Mouse (Mus musculus) liver, embryonic 14.5 days (tissue): ENCODE measurements around the gene Gli1. TPM values are rescaled to one million over a fixed set of nuclear protein-coding genes. Genes with fewer than 3 reads are reported as not detected.

Experiments
- ATAC-seq: fragments of 200-750 bp; cut with Nextera tagmentation; 2 replicates; pipeline ENCODE4 v1.8.0; 2017; ENCODE audit warnings: moderate number of reproducible peaks, mild to moderate bottlenecking, moderate library complexity; ENCODE audit not compliant: insufficient read depth
- DNase-seq, 3 experiments: peaks; one replicate each; pipeline ENCODE4 v3.0.0-alpha.2; 2012 to 2013; ENCODE audit warnings: low read depth in 3 of 3, low spot score in 3 of 3
- H3K27ac ChIP-seq: fragments of 300-500 bp; sonication (generic); 2 replicates; pipeline ENCODE4 v1.5.1; 2014; ENCODE audit warnings: moderate library complexity, mild to moderate bottlenecking, control low read depth, inconsistent platforms
- H3K27me3 ChIP-seq: fragments of 300-500 bp; sonication (generic); 2 replicates; pipeline ENCODE4 v1.6.1; 2014; ENCODE audit warnings: mild to moderate bottlenecking, low read length, moderate library complexity; ENCODE audit not compliant: control insufficient read depth, insufficient read depth
- H3K36me3 ChIP-seq: fragments of 300-500 bp; sonication (generic); replicated peaks from 2 replicates; pipeline ENCODE4 v1.6.1; 2014; ENCODE audit warnings: low read depth; ENCODE audit not compliant: control insufficient read depth, insufficient read depth
- H3K4me1 ChIP-seq, 2 experiments: fragments of 200-500 bp in 1 of 2; fragments of 300-500 bp in 1 of 2; sonication (generic) in 1 of 2; replicated peaks; 2 replicates each; pipeline ENCODE4 v1.6.1; 2012 to 2014; ENCODE audit warnings: antibody characterized with exemption in 1 of 2, inconsistent platforms in 1 of 2, low read length in 1 of 2; ENCODE audit not compliant: control insufficient read depth in 2 of 2, insufficient read depth in 2 of 2
- H3K4me2 ChIP-seq: fragments of 300-500 bp; sonication (generic); 2 replicates; pipeline ENCODE4 v1.6.1; 2014; ENCODE audit warnings: low read depth, mild to moderate bottlenecking, control low read depth, moderate library complexity
- H3K4me3 ChIP-seq, 2 experiments: fragments of 200-500 bp in 1 of 2; fragments of 300-500 bp in 1 of 2; sonication (generic) in 1 of 2; 2 replicates each; pipeline ENCODE4 v1.5.1; 2012 to 2014; ENCODE audit warnings: low read depth in 2 of 2, low read length in 2 of 2, mild to moderate bottlenecking in 2 of 2, control low read depth in 1 of 2, inconsistent platforms in 1 of 2, moderate library complexity in 1 of 2; ENCODE audit not compliant: insufficient read depth in 1 of 2
- H3K9ac ChIP-seq: fragments of 300-500 bp; sonication (generic); replicated peaks from 2 replicates; pipeline ENCODE4 v1.6.1; 2014; ENCODE audit warnings: mild to moderate bottlenecking, control low read depth, moderate library complexity
- H3K9me3 ChIP-seq: fragments of 300-500 bp; sonication (generic); 2 replicates; pipeline ENCODE4 v1.6.1; 2016; ENCODE audit warnings: low read length, mixed read lengths; ENCODE audit not compliant: control insufficient read depth
- CTCF ChIP-seq: IDR thresholded peaks from 2 replicates; pipeline ENCODE4 v1.5.1; 2016; ENCODE audit warnings: antibody characterized with exemption, low read depth, control low read depth
- EP300 ChIP-seq: IDR thresholded peaks from 2 replicates; pipeline ENCODE4 v1.6.1; 2016; ENCODE audit warnings: antibody characterized with exemption, low read depth
- WGBS: fragments of 180-500 bp; shearing (Covaris S2); extraction: QIAGEN DNeasy Blood & Tissue Kit; methylation state at CpG from one replicate; pipeline ENCODE4 v1.1.7; 2014; ENCODE audit not compliant: insufficient replicate concordance; 5-methylcytosine and 5-hydroxymethylcytosine counted together
- polyA plus RNA-seq, 2 experiments: library from polyadenylated mRNA; depleted of rRNA in 1 of 2; stranded (reverse) in 1 of 2; unstranded in 1 of 2; fragments of >200 nt; fragmentation: Nextera tagmentation in 1 of 2; extraction: Ambion mirVana in 1 of 2; gene quantifications; 2 replicates each; pipeline versions ENCODE4 v1.2.1 to v1.2.3; 2012 to 2014

Gli1 gene
- polyA plus RNA-seq, 2 experiments = 0.15 to 1.1 TPM

DNA sequence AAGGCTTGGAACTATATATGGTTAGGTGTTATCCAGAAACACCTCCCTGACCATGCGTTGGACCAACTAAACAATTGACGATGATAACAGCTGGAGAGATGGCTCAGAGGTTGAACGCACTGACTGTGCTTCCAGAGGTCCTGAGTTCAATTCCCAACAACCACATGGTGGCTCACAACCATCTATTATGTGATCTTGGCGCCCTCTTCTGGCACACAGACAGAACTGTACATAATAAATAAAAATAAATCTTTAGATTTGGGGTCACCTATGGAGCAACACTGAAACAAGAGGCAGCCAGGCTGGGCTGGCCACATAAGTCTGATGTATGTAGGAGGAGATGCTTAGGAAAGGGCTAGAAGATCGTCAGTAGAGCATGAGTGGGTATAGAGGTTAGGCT, 8.6 kb downstream of the Gli1 start:
- Histone ChIP-seq H3K4me2 (no peak overlapping the region), H3K4me1 (no peaks in the 10 kb centered on the region), H3K27ac (no peak overlapping the region), H3K4me3 (no peak overlapping the region), H3K36me3 (no peaks in the 10 kb centered on the region), H3K9me3 (no peaks in the 10 kb centered on the region), H3K9ac (no peak overlapping the region), H3K27me3 (no peaks in the 10 kb centered on the region; the same call in 1 of the 2 replicates)
- 34% methylated on average over 5 of the region's 5 CpGs for WGBS
- TF ChIP-seq EP300 = no peak
- peak; percentile 71 for TF ChIP-seq CTCF
- ATAC-seq (no peak), DNase-seq (no peak)

DNA sequence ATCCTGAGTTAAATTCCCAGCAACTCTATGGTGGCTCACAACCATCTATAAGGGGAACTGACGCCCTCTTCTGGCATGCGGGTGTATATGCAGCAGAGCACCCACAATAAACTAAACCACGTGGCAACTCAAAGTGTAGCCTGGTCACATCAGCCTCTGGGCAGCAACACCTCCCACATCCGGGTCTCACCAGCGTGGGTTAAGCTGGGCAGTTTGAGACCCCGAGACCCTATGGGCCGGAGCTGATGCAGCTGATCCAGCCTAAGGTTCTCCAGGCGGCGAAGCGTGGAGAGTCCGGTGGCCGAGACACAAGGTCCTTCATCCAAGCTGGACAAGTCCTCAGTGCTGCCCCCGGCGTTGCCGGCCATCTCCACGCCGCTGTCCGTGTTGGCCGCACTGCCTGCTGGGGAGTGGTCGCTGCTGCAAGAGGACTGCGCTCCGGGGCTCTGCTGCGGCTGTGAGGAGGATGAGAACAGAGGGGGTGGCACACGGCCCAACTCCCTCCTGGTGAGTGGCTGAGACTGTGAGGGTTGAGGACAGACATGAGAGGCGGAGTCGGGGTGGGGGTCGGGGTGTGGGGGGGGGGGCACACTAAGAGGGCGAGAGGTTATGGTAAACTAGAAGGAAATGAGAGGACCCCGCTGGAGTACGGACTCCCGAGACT, 9.4 kb downstream of the Gli1 start:
- no peak for DNase-seq
- H3K9me3 ChIP-seq = no peaks in the 10 kb centered on the region
- peak overlapping the region; percentile 28 for H3K4me2 ChIP-seq
- no peaks in the 10 kb centered on the region for H3K36me3 ChIP-seq
- no peak for TF ChIP-seq EP300
- TF ChIP-seq CTCF = peak; percentile 56
- no peak overlapping the region for H3K9ac ChIP-seq
- peak; percentile 9; the same call in 1 of the 2 replicates for ATAC-seq
- no peaks in the 10 kb centered on the region; the same call in 1 of the 2 replicates for H3K27me3 ChIP-seq
- WGBS = 34% methylated on average over 31 of the region's 31 CpGs
- H3K4me1 ChIP-seq = no peaks in the 10 kb centered on the region
- H3K4me3 ChIP-seq = no peak overlapping the region; a peak in 1 of 4 replicates
- H3K27ac ChIP-seq = no peak overlapping the region

- H3K4me2 ChIP-seq = no peak overlapping the region
- no peak overlapping the region for H3K9ac ChIP-seq
- no peaks in the 10 kb centered on the region for H3K36me3 ChIP-seq
- H3K4me1 ChIP-seq = peaks cover 8 to 9% of the 10 kb centered on the region in 2 experiments
- H3K9me3 ChIP-seq = no peaks in the 10 kb centered on the region
- WGBS = 64% methylated on average over 7 of the region's 7 CpGs
- TF ChIP-seq EP300 = no peak
- no peak for TF ChIP-seq CTCF
- H3K27ac ChIP-seq = no peak overlapping the region
- DNase-seq (no peak), ATAC-seq (no peak)
- H3K27me3 ChIP-seq = peaks cover 11% of the 10 kb centered on the region; the same call in 1 of the 2 replicates
- no peak overlapping the region for H3K4me3 ChIP-seq
Observed at GRCm38 (mm10) chr10:127330212-127330611, 11.6 kb downstream of the Gli1 start.

DNA sequence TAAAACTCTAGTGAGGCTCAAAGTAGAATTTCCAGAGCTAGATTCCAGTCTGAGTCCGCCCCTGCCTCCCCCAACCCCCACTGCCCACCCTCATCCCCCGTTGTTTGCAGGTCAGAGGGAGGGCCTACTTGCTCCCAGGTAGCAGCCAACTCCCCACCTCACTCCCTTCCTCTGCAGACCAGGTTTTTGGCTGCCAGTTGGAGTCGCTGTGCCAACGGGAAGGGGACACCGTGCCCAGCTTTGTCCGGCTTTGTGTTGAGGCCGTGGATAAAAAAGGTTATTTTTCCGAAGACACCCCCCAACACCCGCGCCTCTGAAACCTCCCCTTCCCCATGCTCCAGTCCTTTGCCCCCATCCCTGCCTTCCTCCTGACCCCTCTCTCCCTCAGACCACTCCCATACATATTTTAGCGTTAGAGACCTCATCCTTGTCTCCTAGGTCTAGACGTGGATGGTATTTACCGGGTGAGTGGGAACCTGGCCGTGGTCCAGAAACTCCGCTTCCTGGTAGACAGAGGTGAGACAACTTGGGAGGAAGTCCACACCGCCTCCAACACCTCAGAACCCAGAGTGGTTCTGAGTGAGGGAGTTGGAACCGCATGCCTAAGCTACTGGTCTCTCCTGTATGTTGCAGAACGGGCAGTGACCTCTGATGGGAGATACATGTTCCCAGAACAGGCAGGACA, 14.2 kb downstream of the Gli1 start:
- no peak overlapping the region for H3K27ac ChIP-seq
- no peak for TF ChIP-seq EP300
- no peak for TF ChIP-seq CTCF
- no peaks in the 10 kb centered on the region for H3K36me3 ChIP-seq
- WGBS = 73% methylated on average over 18 of the region's 18 CpGs
- peaks cover 11% of the 10 kb centered on the region; the same call in 1 of the 2 replicates for H3K27me3 ChIP-seq
- no peak overlapping the region for H3K9ac ChIP-seq
- H3K9me3 ChIP-seq = no peaks in the 10 kb centered on the region
- DNase-seq = no peak
- H3K4me1 ChIP-seq = peaks cover 11 to 14% of the 10 kb centered on the region in 2 experiments
- no peak overlapping the region for H3K4me2 ChIP-seq
- no peak for ATAC-seq
- H3K4me3 ChIP-seq = no peak overlapping the region

- Histone ChIP-seq H3K36me3 (no peaks in the 10 kb centered on the region), H3K4me1 (peaks cover 11 to 14% of the 10 kb centered on the region in 2 experiments), H3K27ac (no peak overlapping the region), H3K9me3 (no peaks in the 10 kb centered on the region), H3K9ac (peak overlapping the region; percentile 65), H3K4me2 (peak overlapping the region; percentile 89), H3K27me3 (peaks cover 11% of the 10 kb centered on the region; the same call in 1 of the 2 replicates), H3K4me3 (peak overlapping the region; percentile 56 to 65)
- 21% methylated on average over 29 of the region's 29 CpGs for WGBS
- TF ChIP-seq CTCF = no peak
- no peak for ATAC-seq
- DNase-seq = no peak
Observed at GRCm38 (mm10) chr10:127326828-127327227, 14.9 kb downstream of the Gli1 start.
